13 mouse cellular contexts compared by ENCODE assay signal in genomic region chr7:132734222-132734621, GRCm38 (mm10).
DNase-seq lines count a peak whose midpoint lies in the region; ATAC-seq and TF ChIP-seq lines count a peak whose summit lies in the region.
"Had no signal": no experiment of that assay in that cellular context is flagged by ENCODE, and none has a peak within 500 bp of the region (broad histone marks: within the 10 kb centered on the region; RNA-seq: fewer than 3 reads in every experiment).

No protein-coding gene starts in this region.

- no peak overlapping the region for H3K4me2 ChIP-seq in forebrain, embryonic 11.5 days (ENCODE audit: low read depth, low read length, severe bottlenecking)
- H3K4me2 ChIP-seq in hindbrain, embryonic 15.5 days = no peak overlapping the region
- H3K4me2 ChIP-seq: stomach, embryonic 15.5 days had no signal

- H3K4me1 ChIP-seq in forebrain, embryonic 10.5 days = peaks cover 77% of the 10 kb centered on the region
- peaks cover 46% of the 10 kb centered on the region for H3K4me1 ChIP-seq in forebrain, embryonic 11.5 days (replicated peaks; ENCODE audit: control insufficient read depth, insufficient read depth, low read length)
- H3K4me1 ChIP-seq in brown adipose tissue, adult 24 weeks (ENCODE audit: control insufficient read depth, insufficient read depth, insufficient read length, low read length) = peaks cover 70% of the 10 kb centered on the region
- peaks cover 60% of the 10 kb centered on the region for H3K4me1 ChIP-seq in hindbrain, embryonic 15.5 days (replicated peaks)

- H3K4me3 ChIP-seq in forebrain, embryonic 10.5 days = no peak overlapping the region
- no peak overlapping the region for H3K4me3 ChIP-seq in forebrain, embryonic 11.5 days (ENCODE audit: low read depth, low read length)
- no peak overlapping the region for H3K4me3 ChIP-seq in layer of hippocampus, adult 2 months
- no peak overlapping the region for H3K4me3 ChIP-seq in brown adipose tissue, adult 24 weeks (ENCODE audit: insufficient read depth, low read depth, low read length)
- no peak overlapping the region for H3K4me3 ChIP-seq in hindbrain, embryonic 15.5 days
- H3K4me3 ChIP-seq: stomach, embryonic 15.5 days had no signal

- WGBS in forebrain, embryonic 10.5 days = 86% methylated on average over 9 of the region's 9 CpGs
- 82% methylated on average over 9 of the region's 9 CpGs for WGBS in forebrain, embryonic 11.5 days
- WGBS in hindbrain, embryonic 15.5 days = 74% methylated on average over 9 of the region's 9 CpGs

- H3K27ac ChIP-seq in forebrain, embryonic 10.5 days = peak overlapping the region; percentile 80
- H3K27ac ChIP-seq in forebrain, embryonic 11.5 days (ENCODE audit: low read depth, low read length) = no peak overlapping the region
- H3K27ac ChIP-seq in layer of hippocampus, adult 2 months = peak overlapping the region; percentile 79
- H3K27ac ChIP-seq in brown adipose tissue, adult 24 weeks (replicated peaks; ENCODE audit: low read depth, low read length) = peak overlapping the region; percentile 35; the same call in 1 of the 2 replicates
- peak overlapping the region; percentile 65; the same call in 1 of the 2 replicates for H3K27ac ChIP-seq in hindbrain, embryonic 15.5 days (replicated peaks)
- H3K27ac ChIP-seq: stomach, embryonic 15.5 days had no signal

- no peak overlapping the region for H3K9ac ChIP-seq in forebrain, embryonic 11.5 days (ENCODE audit: low read length)
- no peak overlapping the region for H3K9ac ChIP-seq in hindbrain, embryonic 15.5 days
- H3K9ac ChIP-seq: stomach, embryonic 15.5 days had no signal

- peaks cover 47% of the 10 kb centered on the region for H3K36me3 ChIP-seq in forebrain, embryonic 10.5 days (replicated peaks)
- no peaks in the 10 kb centered on the region for H3K36me3 ChIP-seq in forebrain, embryonic 11.5 days (ENCODE audit: control insufficient read depth, insufficient read depth, low read length)
- H3K36me3 ChIP-seq in hindbrain, embryonic 15.5 days = no peaks in the 10 kb centered on the region
- H3K36me3 ChIP-seq: stomach, embryonic 15.5 days had no signal

- H3K27me3 ChIP-seq in forebrain, embryonic 10.5 days (ENCODE audit: poor library complexity, severe bottlenecking) = peaks cover 31% of the 10 kb centered on the region
- H3K27me3 ChIP-seq in forebrain, embryonic 11.5 days (ENCODE audit: control insufficient read depth, insufficient read depth, low read length) = no peaks in the 10 kb centered on the region
- no peaks in the 10 kb centered on the region for H3K27me3 ChIP-seq in hindbrain, embryonic 15.5 days
- H3K27me3 ChIP-seq: CH12.LX; stomach, embryonic 15.5 days had no signal

- TF ChIP-seq CTCF in layer of hippocampus, adult 2 months (conservative IDR thresholded peaks at IDR 0.05) = no peak

- no peak for DNase-seq in forebrain, embryonic 10.5 days (ENCODE audit: extremely low spot score, low spot score)
- DNase-seq in forebrain, embryonic 11.5 days (ENCODE audit: low spot score) = no peak
- DNase-seq in layer of hippocampus, adult 2 months (ENCODE audit: low spot score in 2 of 2) = no peak
- no peak for DNase-seq in layer of hippocampus, postnatal 25 days (ENCODE audit: extremely low spot score in 1 of 2, low spot score in 1 of 2)
- DNase-seq in adrenal gland, adult 8-10 months = no peak
- no peak for DNase-seq in thymus, postnatal 10 days (ENCODE audit: low spot score in 2 of 2)
- DNase-seq: cerebellum, adult 9-11 months; lung, adult 2 months; thymus, postnatal 14 days had no signal

- ATAC-seq in forebrain, embryonic 11.5 days (replicated peaks; ENCODE audit: low FRiP score) = no peak
- no peak for ATAC-seq in hindbrain, embryonic 15.5 days (ENCODE audit: low FRiP score, low read depth)

- no peaks in the 10 kb centered on the region for H3K9me3 ChIP-seq in forebrain, embryonic 10.5 days
- H3K9me3 ChIP-seq in forebrain, embryonic 11.5 days (ENCODE audit: control insufficient read depth, low read length) = no peaks in the 10 kb centered on the region
- H3K9me3 ChIP-seq in hindbrain, embryonic 15.5 days = no peaks in the 10 kb centered on the region
- H3K9me3 ChIP-seq: stomach, embryonic 15.5 days had no signal
